Mouse (Mus musculus): ENCODE measurements at regions not wholly inside any gene's neighbourhood (a gene's known extent, or its start where the extent isn't known, plus 50 kb on each side); places are given as distances from the start of the nearest gene placed in this dataset.

DNA sequence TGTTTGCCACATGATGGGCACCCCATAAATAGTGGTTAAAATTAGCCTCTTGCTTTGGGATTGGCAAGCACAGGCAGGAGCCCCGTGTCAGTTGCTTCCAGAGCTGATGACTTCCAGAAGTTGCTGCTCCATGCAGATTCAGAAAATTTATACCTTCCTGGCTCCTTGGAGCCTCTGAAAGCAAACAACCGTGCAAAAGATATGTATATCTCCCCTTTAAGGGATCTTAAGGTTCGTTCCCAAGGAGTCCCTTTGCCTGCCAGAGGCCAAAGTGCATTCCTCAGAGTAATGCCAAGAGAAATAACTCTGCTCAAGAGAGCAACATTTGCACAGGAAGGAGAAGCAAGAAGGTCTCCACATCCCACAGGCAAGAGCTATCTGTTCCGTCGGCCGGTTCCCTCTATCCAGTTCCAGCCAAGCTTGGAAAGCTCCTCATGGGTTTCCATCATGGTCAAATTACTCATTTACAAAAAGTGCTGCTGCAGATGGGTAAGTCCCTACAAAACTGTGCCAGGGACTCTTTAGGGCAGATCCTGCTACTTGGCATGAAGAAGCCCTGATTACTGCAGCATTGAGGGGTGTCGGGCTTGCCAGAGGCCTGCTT is 608.4 kb upstream of the Cdh5 start:
- DNase-seq (ENCODE audit: low read depth, low spot score) = no peak

DNA sequence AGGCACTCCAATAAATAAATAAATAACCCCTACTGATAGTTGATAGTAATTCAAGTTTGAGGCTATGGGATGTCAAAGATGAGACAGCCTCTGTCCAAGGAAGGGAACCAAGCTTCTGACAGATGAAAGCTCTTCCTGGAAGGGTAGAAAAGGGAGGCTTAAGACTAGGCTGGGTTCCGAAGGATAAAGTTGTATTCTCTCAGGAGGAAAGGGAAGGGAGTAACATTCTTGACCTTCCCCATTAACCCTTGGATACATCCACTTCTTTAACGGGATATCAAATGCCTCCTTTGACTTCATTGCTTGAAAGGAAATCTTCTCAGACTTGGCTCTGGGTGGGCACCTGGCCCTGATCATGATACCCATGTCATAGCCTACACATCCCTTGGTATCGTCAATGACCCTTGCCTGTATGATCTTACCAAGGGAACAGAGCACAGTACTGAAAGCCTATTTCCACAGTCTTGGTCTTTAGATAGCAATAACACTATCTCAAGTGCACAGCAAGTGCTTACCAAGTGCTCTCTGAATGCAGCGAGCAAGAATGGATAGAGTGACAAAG is 607.4 kb upstream of the Cdh5 start:
- DNase-seq (ENCODE audit: low read depth, low spot score) = no peak

DNA sequence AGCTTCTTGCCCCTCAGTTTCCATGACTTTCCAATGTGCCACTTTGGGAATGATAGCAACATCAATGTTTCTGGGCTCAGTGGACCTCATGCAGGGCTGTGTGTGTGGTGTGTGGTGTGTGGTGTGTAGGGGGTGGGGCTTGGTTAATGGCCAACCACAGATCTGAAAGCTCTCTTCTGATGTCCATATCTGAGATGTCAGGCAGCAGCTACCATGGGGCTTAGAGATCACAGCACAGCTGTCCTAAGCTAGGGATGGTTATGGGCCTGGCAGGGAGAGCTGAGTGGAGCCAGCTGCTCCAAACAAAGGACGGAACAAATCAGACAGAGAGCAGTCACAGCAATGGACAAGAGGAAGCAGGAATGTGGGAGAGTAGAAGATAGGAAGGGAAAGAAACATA is 606.8 kb upstream of the Cdh5 start:
- DNase-seq (ENCODE audit: low read depth, low spot score) = no peak

DNA sequence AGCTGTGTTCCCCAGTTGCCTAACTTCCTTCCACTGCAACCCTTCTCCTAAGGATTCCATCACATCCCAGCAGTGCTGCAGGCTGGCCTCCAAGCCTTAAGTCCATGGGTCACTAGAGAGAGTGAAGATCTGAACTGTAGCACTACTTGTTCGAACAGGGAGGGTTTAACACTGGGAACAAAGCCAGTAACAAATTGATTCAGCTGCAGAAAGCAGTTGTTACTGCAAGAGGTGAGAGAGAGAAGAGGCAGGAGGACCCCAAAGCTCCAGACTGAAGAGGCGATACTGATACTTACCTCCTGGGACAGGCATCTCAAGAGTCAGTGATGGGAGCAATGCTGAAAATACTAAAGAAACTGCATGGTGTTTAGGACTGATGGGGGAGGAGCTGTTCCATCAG is 600.1 kb upstream of the Cdh5 start:
- no peak for DNase-seq (ENCODE audit: low read depth, low spot score)

DNA sequence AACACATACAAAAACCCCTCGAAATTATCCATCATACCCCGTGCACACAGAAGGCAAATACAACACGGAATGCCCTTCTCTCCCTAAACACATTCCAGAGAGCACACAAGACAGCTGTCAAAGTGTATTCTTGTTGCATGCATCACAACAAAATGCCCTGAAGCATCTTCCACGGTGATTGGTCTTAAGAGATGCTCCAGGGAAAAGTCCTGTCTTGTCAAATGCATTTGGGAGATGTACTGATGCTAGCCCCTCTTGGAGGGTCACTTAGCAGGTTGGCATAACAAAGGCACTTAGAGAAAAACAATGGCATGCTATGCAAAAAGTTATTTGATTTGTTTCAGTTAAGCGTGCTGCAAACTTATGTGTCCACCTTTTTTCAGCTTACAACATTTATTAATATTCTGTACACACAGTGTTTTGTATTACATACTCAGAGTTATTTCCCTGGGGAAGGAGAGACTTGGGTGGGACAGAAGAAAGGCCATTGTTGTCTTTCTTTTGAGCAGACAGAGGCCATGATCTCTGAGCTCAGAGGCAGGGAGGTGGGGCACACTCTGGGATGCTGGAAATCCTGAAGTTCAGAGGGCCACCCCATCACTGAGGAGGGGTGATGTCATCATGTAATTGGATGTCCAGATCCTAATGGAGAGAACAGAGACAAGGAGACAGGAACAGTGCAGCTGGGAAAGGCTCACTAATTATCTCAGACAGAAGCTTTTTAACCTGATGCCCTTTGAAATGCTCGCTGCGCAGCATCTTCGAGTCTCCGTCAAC is 598.2 kb upstream of the Cdh5 start:
- DNase-seq (ENCODE audit: low read depth, low spot score) = no peak

DNA sequence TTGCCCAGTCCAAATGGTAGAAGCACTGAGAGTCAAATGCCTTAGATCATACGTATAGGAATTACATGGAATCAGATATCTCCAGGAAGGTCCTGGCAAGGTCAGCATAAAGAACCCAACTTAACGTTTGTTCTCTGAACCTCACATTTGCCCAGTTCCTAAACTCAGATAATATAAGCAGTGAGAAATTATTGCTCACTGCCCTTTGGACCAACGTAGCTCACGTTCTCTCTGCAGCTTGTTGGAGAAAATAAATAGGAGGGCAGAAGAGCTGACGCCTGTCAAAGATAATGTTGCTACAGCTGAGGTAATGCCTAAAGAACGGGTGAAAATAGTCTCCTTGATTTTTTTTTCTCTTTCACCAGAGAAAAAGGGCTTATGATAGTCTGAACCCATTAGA is 595.1 kb upstream of the Cdh5 start:
- DNase-seq (ENCODE audit: low read depth, low spot score) = no peak

DNA sequence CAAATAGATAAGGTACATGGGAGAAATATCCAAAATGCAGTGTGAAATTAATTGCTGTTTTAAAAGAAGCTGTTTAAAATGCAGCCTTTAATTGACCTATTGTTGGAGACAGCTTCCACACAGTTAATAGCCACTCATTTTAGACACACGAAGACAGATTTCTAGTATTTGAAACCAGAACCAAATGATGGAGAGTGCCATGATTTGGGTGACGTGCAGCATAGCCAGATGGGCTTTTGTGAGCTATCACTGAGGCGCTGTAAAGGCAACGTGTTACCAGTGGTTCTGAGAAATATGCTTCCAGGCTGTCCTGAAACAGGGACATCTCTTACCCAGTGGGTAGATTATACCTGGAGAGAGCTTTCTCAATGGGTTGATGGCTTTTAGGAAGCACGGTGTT is 594.4 kb upstream of the Cdh5 start:
- DNase-seq (ENCODE audit: low read depth, low spot score) = no peak

DNA sequence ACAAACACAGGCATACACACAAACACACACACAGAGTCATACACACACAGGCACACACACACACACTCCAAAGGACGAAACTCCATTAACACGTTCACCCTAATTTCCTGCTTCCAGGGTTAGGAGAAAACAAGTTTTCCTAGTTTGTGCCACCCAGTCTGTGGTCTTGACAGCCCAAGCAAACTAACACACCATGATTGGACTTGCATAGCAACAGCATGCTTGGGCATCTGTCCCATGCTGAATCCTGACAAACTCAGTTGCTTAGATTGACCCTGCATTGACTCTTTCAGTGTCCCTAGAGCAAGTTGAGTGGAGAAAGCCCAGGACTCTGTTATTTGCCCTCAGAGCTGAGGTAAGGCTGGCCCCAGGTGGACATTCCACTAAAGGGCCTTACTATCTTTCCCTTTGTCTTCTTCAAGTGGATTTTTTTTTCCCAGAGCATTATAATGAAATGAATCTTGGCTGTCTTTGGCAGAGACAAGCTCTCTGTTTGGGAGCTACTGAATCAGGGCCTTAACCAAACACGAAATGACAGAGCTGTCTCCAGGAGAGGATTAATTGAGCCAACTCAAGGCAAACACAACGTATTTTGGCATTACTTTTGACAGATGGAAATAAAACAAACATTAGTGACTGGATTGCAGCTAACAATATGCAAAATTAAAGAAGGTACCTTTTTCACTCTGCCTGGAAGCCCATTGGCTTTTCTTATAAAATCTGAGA is 581.1 kb upstream of the Cdh5 start:
- DNase-seq (ENCODE audit: low read depth, low spot score) = no peak

DNA sequence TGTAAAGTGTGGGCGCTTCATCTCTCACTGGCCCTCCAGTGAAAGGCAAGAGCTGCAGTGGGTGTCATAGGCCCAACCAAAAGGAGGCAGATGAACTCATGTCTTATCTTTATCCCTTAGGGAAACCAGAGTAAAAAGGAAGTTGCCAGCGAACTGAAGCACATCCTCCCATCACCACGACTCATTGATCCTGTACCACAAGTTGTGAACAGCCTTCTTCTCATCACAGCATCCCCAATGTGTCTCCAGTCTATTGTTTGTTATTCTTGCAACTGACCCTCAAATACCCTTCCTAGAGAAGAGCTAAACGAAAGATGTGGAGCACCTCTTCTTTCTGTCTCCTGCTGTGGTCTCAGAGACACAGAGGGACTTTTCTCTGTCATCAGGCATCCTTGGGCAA is 570.5 kb upstream of the Cdh5 start:
- no peak for DNase-seq (ENCODE audit: low read depth, low spot score)

DNA sequence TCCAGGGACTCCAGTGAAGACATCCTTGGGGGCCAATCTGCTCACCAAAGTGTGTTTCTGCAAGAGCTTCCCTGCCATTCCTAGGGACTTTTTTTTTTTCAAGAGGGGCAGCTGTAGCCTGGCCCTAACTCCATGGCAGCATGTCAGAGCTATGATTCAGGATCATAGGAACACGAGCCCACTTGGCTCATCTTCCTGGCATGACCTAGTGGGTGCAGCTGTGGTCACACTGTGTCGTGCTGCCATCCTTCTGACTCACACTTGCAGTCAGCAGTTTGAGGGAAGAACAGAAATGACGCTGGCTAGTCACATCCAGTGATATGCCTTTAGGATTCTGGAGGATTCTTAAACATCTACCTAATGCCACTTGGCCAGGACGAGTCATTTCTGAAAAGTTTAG is 566.5 kb upstream of the Cdh5 start:
- no peak for DNase-seq (ENCODE audit: low read depth, low spot score)

DNA sequence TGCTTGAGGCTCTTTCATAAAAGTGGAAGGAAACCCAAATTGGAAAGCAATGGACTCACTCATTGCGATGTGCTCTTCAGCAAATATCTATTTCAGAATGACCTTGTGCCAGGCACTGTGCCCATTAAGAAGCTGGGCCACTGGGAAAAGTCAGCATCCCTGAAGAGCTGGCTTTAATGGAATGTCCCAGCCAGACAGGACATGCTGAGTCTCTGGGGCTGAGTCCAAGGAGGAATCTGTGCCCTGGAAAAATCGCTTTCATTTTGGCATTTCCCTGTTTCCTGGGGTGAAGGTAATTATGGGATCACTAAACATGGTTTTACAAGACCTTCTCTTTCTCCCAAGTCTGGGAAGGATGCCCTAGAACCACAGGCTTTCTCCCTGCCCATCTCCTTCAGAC is 564.6 kb upstream of the Cdh5 start:
- DNase-seq (ENCODE audit: low read depth, low spot score) = no peak

DNA sequence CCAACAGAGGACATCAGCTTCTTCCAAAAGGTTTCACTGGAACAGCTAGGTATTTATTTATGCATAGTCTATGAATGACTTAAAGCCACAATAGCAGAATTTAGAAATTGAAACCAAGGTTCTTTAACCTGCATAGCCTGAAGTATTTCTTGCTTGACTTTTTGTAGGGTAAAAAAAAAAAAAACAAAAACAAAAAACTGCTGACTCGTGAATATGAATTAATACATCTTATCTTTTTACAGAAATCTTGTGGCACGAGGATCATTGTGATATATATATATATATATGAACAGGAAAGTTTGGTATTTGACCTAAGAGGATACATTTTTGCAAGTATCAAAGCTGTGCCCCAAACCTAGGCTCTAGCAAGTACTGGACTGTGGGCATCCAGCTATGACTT is 559.5 kb upstream of the Cdh5 start:
- DNase-seq (ENCODE audit: low read depth, low spot score) = no peak

DNA sequence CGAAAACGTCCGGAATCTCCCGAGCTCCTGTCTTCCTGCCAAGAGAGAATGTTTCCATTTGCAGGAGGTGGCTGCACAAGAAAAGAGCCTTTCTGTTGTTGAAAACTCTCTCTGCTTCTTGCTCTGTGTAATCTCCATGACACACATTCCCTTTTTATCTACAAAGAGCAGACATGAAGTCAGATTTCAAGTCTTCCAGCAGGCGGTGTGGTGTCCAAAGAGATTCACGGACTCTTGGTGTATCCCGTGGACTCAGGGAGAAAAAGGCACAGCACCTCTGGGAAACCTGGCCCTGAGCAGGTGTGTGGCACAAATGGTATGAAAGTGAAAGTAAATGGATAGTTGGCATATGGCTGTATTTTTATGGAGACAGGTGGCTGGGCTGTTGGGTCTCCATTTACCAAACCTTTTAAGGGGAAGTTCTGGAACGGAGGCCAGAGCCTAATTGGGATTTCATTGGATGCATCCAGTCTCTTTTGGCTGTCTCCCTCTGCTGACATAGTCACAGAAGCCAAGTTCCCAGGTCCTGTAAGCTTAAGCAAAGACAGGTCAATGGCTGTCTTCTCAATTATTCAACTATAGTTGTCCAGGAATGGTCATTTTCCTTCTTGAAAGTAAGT is 549.4 kb upstream of the Cdh5 start:
- no peak for DNase-seq (ENCODE audit: low read depth, low spot score)

DNA sequence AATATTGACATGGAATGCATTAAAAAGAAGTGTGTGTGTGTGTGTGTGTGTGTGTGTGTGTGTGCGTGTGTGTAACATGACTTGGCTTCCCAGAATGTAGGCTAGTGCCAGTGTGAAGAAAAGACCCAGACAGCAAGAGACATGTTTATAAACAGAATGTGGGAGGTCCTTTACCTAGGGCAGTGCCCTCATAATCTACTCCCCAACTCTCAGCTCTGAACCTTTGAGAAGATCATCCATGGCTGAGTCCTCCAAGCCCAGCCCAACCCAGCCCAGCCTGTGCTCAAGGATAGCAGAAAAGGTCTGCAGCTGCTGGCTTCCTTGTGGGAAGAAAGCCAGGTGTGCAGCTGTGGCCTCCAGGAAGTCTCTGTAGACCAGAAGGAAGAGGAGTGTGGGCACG is 539.8 kb upstream of the Cdh5 start:
- DNase-seq (ENCODE audit: low read depth, low spot score) = no peak

DNA sequence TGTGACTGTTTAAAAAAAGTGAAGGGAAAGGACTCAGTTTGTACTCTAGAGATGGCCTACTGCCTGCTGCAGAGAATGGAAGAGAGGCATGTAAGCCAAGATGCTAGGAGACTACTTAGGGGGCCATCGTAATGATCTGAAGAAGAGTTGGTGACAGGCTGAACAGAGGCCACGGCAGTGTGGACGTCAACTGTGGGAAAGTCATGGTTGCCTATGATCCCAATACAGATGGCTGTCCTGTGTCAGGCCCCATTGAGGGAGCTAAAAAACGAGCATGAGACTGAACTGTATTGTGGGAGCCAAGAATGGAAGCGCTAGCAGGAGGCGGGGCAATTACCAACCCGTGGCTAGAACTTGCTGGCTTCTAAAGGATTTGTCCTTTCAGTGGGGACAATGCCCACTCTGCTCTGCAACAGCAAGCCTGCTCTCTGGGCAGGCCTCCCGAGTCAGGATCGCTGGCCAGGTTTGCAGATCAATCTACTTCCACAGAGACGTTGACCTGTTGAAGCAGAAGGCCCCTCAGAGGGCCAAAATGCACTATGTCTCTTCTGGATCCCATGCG is 530.5 kb upstream of the Cdh5 start:
- DNase-seq (ENCODE audit: low read depth, low spot score) = no peak

DNA sequence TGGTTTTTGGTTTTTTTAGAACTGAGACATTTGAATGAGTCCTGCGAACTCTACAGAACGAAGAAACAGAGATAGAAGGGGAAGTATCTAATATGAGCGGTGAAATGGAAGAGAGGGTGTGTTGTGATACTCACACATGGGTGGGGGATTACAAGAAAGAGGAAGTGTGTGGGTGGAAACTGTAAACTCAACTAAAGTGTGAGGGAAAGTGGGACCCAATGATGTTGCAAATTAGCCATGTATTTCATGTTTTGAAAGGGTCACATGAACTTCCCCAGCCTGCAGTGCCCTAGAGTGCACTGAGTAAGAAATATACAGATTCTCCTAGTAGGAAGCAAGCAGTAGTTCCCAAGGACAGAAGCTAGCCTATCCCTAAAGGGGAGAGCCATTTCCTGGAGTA is 524.3 kb upstream of the Cdh5 start:
- DNase-seq (ENCODE audit: low read depth, low spot score) = no peak

DNA sequence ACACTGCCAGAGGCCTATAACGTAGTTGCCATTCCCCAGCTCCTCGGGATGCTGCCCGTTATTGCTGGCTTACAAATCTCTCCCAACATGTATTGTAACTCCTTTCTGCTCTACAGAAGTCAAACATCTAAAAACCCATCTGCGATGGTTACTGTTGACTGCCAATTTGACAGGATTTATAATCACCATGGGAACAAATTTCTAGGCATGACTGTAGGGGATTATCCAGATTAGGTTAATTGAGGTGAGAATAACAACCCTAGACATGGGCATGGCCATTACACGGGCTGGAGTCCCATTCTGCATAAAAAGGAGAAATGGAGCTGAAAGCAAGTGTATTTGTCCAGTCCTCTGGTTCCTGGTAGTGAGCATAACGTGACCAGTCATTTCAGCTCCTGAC is 523.4 kb upstream of the Cdh5 start:
- no peak for DNase-seq (ENCODE audit: low read depth, low spot score)

DNA sequence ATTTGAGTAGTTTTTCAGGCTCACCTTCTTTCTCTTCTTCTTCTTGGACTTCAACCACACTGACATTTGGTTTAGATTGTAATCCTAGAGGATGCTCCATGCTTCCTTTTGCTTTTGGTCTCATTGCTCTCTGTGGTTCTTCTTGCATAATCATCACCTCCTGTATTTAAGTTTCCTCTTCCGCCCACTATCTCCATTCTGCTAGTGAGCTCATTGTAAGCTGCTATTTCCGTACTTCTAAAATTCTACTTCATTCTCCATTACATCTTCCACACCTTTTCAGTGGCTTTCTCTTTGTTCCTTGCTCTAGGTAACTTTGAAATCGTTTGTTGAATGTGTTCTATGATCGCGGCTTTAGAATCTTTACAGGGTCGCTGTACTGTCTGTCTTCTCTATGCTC is 493.1 kb upstream of the Cdh5 start:
- no peak for DNase-seq (ENCODE audit: low read depth, low spot score)

DNA sequence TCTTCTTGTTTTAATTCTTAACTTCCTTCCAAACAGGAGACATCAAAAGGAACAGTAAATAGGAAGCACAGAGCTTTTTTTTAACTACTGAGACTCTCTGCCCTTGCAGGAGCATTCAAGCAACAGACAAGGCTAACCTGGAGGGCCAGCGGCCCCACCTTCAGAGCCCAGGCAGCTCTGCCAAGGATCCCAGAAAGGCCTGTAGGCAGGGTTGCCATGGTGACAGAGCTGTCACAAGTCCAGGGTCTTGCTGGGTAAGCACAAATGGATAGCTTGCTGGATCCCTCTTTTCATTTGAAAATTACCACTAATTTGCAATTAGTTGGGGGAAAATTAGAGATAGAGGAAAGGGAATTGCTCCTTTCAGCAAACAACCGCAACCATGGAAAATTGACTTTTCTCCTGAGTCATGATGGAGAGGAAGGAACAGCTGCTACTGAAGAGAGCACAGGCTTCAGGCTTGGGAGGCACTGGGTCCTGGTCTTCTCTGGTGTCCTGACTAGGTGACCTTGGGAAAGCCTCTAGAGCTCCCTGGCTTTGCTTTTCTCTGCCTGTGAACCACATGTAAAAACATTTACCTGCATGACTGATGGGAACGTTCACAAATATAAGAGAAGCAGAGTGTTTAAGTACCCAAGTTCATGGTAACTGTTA is 477.5 kb upstream of the Cdh5 start:
- DNase-seq (ENCODE audit: low read depth, low spot score) = no peak

DNA sequence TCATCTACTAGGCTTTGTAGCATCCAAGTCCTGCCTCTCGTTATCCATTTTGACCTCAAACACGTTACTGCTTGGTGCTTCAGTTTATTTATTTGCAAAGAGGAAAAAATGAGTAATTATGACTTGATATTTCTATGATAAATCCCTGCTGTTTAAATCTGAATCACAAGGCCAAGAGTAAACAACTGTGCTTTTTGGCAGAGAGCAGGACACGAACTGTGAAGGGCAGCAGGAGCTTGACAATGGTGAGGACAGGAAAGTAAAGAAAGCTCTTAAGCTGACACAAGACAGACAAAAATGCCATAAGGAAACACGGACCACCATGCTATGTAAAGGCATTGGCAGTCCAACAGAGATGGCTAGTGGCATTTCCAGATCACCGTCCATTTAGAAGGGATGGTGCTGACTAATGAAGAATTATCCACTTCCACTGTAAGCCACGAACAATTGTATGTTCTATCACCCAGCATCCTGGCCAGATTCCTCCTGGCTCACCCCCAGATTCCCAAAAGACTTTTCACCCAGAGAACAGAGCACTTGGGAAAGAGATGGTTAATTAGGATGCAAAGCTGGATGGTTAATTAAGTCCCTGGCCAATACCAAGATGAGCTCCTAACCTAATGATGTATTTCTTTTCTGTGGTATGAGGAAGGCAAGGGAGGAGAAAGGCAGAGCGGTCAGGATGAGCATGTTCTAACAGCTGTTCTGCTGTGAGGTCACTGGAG is 476.1 kb upstream of the Cdh5 start:
- no peak for DNase-seq (ENCODE audit: low read depth, low spot score)

DNA sequence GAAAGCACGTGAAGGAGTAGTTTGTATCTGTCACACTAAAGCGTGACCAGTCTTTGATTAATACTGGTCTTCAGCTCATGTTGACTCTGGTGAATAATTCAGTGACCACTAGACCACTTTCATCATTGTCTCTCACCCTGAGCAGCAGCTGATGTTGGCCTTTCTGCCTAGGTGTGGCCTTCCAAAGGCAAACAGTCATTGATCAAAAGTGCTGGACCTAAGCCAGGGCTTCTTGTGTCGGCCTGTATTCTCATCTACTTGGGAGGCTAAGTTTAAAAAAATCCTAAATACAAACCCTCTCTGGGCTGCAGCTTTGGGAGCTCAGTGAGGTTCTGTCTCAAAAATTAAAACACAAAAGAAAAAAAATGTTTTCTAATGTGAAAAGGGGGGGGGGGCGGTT is 475.0 kb upstream of the Cdh5 start:
- DNase-seq (ENCODE audit: low read depth, low spot score) = no peak

Measured in CD4-positive helper T cell, adult 2 months (primary cell).